ENCODE assay signal across 22 mouse cellular contexts in genomic region chr11:15096900-15097299, GRCm38 (mm10).
"Had no signal": no experiment of that assay in that cellular context is flagged by ENCODE, and none has a peak within 500 bp of the region (broad histone marks: within the 10 kb centered on the region; RNA-seq: fewer than 3 reads in every experiment).

No protein-coding gene starts in this region.

- H3K9me3 ChIP-seq: intestine, embryonic 15.5 days; kidney, embryonic 15.5 days; liver, embryonic 15.5 days; midbrain, embryonic 10.5 days; midbrain, embryonic 13.5 days; neural tube, embryonic 13.5 days had no signal

- H3K9ac ChIP-seq: intestine, embryonic 15.5 days; kidney, embryonic 15.5 days; liver, embryonic 15.5 days; lung, embryonic 14.5 days; midbrain, embryonic 13.5 days; neural tube, embryonic 13.5 days had no signal

- H3K36me3 ChIP-seq: intestine, embryonic 15.5 days; kidney, embryonic 15.5 days; liver, embryonic 15.5 days; midbrain, embryonic 10.5 days; midbrain, embryonic 13.5 days; neural tube, embryonic 13.5 days had no signal

- DNase-seq: kidney, adult 11 months; kidney, adult 8-10 months; kidney, postnatal 10 days; kidney, postnatal 36 days; layer of hippocampus, postnatal 36 days; lung, embryonic 14.5 days; lung, postnatal 4 days; right cerebral cortex, postnatal 4 days; thymus, adult 2 months; thymus, postnatal 14 days; thymus, postnatal 4 days had no signal

- H3K4me1 ChIP-seq: intestine, embryonic 15.5 days; kidney, embryonic 15.5 days; liver, embryonic 15.5 days; midbrain, embryonic 10.5 days; midbrain, embryonic 13.5 days; neural tube, embryonic 13.5 days had no signal

- H3K27ac ChIP-seq: intestine, embryonic 15.5 days; kidney, embryonic 15.5 days; left cerebral cortex, adult 2 months; liver, embryonic 15.5 days; midbrain, embryonic 10.5 days; midbrain, embryonic 13.5 days; neural tube, embryonic 13.5 days; stomach, postnatal 0 days had no signal

- ATAC-seq: intestine, embryonic 15.5 days; lung, postnatal 0 days; midbrain, embryonic 13.5 days; midbrain, embryonic 16.5 days had no signal

- H3K4me2 ChIP-seq: intestine, embryonic 15.5 days; kidney, embryonic 15.5 days; liver, embryonic 15.5 days; lung, embryonic 14.5 days; midbrain, embryonic 13.5 days; neural tube, embryonic 13.5 days had no signal

- H3K27me3 ChIP-seq: intestine, embryonic 15.5 days; kidney, embryonic 15.5 days; liver, embryonic 15.5 days; midbrain, embryonic 13.5 days; neural tube, embryonic 13.5 days had no signal

- H3K4me3 ChIP-seq: intestine, embryonic 15.5 days; kidney, embryonic 15.5 days; left cerebral cortex, adult 2 months; liver, embryonic 15.5 days; midbrain, embryonic 10.5 days; midbrain, embryonic 13.5 days; myocyte; neural tube, embryonic 13.5 days had no signal
